Mouse (Mus musculus): Measurements from ENCODE around the gene Armc9.
A peak's percentile ranks its signal among the peaks of the same experiment; 100 is the strongest.

The Armc9 gene

DNA sequence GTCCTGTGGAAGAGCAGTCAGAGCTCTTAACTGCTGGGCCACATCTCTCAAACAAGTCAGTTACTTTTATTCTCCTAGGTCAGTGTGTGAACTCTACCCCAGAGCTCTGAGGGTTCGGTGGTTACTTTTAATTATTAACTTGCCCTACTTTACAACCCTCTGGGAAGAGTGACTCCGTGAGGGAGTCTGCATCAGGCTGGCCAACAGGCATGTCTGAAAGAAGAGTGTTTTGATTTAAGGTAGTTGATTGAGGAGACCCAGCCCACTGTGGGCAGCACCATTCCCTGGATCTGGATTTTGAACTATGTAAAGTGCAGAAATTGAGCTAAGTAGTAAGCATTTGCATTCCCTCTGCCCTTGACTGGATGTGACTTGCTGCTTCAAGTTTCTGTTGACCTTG lies 21.5 kb downstream of the Armc9 start:
- no peak for DNase-seq

GRCm38 (mm10) chr1:86178462-86179253 lies 24.1 kb downstream of the Armc9 start:
- peak; percentile 90 for DNase-seq

- DNase-seq = no peak
Measured at GRCm38 (mm10) chr1:86182004-86182709, 27.6 kb downstream of the Armc9 start.

DNA sequence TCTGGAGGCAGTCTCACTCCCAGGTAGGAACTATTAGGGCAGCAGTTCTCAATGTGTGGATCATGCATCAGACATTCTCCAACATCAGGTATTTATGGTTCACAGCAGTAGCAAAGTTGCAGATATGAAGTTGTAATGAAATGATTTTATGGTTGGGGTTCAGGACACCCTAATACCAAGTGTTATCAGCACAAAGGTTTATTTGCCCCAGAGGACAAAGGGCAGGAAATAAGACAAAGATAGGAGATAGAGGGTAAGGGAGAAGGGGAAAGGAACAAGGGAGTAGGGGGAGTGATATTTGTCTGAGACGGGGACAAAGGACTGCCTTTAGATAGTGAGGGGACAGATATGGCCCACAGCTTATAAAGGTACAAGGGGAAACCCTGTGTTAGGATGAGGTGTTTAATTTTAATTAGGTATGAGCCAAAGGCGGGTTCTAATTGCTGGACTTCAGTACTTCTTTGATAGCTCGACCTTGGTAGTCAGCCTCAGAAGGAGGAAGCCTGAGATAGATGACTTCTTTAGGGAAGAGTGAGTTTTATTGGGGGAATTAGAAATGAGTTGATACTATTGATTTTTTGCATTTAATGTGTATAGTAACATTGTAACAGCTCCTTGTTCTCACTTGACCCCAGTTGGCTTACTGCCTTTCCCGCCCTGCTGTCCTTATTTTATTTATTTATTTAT lies 29.1 kb downstream of the Armc9 start:
- DNase-seq = no peak

GRCm38 (mm10) chr1:86186762-86187161 lies 32.2 kb downstream of the Armc9 start:
- no peak for DNase-seq

- DNase-seq = no peak
Measured at GRCm38 (mm10) chr1:86187856-86188255, 33.3 kb downstream of the Armc9 start.

DNA sequence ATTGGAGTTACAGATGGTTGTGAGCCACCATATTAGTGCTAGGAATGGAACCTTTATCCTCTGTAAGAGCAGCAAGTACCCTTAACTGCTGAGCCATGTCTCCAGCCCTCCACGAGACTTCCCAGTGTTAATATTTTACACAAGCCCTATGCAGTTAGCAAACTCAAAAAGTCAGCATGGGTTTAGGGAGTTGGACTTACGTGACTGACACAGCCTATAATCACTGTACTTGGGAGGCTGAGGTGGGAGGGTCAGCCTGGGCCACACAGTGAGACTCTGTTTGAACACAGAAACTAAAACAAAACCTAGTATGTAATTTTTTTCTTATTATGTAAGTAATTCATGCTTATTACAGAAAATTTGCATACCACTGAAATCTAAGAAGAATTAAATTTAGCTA lies 33.7 kb downstream of the Armc9 start:
- no peak for DNase-seq

DNA sequence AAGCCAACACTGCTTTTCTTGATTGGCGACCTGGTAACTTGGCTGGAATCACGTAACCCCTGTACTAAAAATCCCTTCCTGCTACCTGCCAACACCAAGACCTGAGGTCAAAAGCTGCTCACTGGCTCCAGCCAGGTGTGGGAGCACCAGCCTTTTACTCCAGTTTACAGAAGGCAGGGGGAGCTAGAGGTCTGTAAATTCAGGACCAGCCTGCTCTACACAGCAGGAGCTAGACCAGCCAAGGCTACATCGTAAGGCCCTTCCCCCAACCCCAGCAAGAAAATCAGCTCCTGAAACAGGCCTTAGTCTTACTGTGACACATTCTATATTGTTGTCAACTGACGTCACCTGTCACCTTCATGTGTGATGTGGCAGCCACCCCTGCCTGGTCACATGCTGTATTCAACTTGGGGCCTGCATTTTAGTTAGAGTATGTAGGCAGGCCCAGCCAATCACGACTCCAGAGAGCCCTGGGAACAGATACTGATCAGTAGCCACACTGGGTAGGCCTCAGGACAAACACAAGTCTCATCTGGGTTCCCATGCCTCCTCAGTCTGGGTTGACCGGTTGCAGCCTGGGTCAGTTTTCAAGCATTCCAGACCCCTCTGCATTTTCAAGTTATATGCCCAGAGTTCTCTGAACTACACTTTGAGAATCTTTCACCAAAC lies 34.6 kb downstream of the Armc9 start:
- DNase-seq = no peak

- DNase-seq = no peak
Measured at GRCm38 (mm10) chr1:86190843-86191242, 36.3 kb downstream of the Armc9 start.

DNA sequence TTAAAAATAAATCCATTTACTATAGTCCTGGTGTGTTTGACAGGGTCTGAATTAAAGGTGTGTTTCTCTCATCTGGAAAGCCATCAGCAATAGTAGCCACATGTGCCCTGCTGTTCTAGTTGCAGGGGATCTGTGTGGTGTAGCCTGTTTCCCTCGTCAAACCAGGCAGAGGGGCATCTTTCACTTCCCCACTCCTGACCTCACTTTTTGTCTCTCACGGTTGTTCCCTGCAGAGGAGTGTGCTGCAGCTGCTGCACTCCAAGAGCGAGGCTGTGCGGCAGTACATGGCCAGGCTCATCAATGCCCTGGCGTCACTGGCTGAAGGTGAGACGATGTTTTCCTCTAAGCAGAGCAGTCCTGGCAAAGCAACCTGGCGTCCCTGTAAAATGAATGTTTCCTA lies 39.5 kb downstream of the Armc9 start:
- DNase-seq = no peak

GRCm38 (mm10) chr1:86198276-86198675 lies 43.7 kb downstream of the Armc9 start:
- no peak for DNase-seq

DNA sequence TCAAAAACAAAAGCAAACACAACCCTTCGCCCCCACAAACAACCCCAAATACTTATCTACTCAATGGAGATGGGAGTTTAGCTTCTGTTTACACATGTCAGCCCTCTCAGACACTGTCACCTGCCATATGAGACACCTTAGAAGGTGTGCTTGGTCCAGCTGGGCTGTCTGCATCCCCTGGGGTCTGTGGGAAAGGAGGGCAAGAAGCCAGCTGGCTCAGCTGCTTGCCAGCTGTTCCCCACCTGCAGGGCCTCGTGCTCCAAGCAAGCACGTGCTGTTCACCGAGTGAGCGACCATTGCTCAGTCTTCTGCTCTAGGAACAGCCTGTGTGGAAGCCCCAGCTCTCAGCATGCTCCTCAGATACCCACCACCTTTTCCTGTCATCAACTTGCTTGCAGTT lies 44.4 kb downstream of the Armc9 start:
- DNase-seq = no peak

DNA sequence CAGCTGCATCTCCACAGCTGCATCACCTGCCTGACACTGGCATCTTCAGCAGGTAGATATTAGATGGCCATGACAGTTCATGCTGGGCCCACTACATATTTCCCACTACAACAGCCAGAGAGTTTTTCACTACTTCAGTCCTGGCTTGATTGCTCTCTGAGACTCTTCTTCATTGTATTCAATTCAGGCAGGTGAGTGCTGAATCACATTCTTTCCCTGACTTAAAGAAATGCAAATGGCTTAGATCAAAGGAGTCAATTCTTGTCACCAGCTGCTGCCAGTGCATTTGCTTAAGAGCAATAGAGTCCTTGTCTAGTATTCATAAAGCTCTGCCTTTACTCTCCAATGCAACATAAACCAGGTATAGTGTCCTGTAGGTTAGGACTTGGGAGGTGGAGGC lies 46.7 kb downstream of the Armc9 start:
- DNase-seq = no peak

- DNase-seq = no peak
Measured at GRCm38 (mm10) chr1:86202617-86203219, 48.1 kb downstream of the Armc9 start.

- no peak for DNase-seq
Measured at GRCm38 (mm10) chr1:86210676-86211075, 56.1 kb downstream of the Armc9 start.

DNA sequence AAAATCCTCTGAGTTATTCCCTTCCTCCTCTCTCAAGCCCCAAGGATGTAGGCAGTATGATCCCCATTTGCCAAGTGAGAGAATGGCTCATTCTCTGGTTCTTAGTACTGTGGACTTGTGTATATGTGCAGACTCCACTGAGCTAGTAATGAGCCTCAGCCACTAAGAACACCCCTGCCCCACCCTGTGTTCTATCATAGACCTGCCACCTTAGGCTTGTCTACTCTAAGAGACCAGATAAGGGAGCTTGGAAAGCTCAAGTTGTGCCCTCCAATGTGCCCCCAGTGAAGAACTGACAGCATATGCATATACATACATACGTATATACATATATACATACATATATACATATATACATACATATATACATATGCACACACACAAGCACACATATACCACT lies 56.9 kb downstream of the Armc9 start:
- DNase-seq = no peak

DNA sequence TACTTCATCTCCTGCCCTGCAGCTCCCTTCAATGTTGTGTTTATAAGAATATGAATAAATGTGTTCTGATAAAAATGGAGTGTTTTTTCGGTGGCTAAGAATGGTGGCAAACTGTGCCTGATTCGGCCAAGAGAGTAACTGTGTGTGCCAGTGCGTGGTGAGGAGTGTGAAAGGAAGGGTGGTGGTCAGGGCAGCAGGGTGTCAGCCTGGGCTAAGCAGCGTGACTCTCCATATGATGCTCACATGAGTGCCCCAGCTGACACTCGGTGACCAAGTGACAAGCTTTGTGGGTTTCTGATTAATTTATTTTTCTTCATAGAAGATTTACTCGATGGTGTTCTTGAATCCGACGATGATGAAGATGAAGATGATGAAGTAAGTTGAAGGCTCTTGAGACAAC lies 58.2 kb downstream of the Armc9 start:
- no peak for DNase-seq

GRCm38 (mm10) chr1:86214158-86214557 lies 59.6 kb downstream of the Armc9 start:
- DNase-seq = peak; percentile 84

DNA sequence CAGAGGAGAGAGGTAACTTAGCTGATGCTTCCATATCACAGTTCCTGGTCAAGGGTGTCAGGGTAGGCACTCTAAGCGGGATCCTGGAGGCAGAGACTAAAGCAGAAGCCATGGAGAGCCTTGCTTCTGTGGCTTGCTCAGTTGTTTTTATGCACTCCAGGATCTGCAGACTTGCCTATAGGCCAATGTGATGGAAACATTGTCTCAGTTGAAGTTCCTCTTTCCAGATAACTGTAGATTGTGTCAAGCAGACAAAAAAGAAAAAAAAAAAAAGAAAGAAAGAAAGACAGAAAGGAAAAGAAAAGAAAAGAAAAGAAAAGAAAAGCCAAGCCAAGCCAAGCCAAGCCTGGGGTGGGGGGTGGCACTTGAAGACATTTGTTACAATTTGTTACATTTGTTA lies 60.7 kb downstream of the Armc9 start:
- no peak for DNase-seq

DNA sequence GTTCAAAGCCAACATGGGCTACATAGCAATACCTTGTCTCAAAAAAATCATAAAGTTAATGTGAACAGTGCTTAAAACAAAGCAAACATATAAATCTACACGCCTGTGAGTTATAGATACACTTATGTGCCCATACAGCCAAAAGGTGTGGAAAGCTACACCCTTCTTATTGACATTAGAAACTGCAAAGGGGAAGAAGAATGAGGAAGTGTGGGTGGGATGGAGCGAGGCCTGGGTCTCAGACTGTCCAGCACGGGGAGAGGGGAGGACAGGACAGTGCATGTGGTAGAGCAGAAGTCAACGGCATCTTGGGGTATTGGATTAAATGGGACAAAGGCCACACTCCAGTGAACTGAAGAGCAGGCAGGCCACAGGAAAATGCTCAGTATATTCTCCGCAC lies 61.8 kb downstream of the Armc9 start:
- DNase-seq = no peak

DNA sequence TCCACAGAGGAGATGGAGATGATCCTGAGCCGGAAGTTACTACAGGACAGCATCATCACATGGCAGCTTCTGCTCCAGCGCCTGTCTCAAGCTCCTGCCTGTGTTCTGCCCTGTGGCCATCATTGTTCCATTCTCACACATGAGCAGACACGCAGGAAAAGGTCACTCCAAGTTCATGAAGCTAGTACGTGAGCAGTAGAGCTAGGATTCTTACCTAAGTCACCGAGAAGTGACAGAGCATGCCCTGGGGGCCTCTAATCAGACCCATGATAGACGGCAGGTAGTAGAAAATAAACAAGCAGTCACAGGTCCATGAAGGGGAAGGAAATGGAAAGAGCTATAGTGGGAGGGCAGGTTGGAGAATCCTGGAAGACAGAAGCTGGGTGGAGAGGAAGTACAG lies 63.4 kb downstream of the Armc9 start:
- DNase-seq = no peak

DNA sequence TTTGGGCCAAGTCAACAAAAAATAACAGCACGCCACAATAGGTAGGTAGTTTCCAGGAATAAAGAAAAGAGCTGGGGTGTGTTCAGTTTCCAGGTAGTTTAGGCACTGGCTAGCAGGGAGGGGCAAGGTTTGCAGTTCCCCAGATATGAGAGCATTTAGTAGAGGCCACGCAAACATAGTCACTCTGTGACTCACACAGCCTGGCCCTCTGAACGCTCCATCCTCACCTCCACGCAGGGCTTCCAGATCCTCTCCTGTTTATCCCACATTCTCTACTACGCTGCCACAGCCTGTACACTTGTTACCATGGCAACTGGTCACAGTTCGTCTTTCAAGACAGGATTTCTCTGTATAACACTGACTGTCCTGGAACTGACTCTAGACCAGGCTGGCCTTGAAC lies 70.6 kb downstream of the Armc9 start:
- no peak for DNase-seq

DNA sequence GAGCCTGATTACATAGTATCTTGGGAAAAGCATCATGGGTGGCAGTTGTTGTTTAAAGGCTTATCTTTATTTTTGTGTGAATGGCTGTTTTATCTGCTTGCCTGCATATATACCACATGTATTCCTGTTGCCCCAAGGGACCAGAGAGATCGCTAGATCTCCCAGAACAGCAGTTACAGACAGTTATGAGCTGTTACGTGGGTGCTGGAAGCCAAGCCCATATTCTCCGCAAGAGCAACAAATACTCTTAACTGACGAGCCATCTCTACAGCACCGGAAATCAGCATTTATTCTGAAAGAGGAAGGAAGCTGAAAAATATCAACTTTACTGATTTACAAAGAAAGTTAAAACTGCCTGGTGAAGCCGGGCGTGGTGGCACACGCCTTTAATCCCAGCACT lies 74.1 kb downstream of the Armc9 start:
- DNase-seq = no peak
